Mouse (Mus musculus): ENCODE measurements around the gene Ralgps2. TPM values are rescaled to one million over a fixed set of nuclear protein-coding genes. Genes with fewer than 3 reads are reported as not detected.

The Ralgps2 gene
- polyA plus RNA-seq, 1 experiment, result 65.8 TPM

DNA sequence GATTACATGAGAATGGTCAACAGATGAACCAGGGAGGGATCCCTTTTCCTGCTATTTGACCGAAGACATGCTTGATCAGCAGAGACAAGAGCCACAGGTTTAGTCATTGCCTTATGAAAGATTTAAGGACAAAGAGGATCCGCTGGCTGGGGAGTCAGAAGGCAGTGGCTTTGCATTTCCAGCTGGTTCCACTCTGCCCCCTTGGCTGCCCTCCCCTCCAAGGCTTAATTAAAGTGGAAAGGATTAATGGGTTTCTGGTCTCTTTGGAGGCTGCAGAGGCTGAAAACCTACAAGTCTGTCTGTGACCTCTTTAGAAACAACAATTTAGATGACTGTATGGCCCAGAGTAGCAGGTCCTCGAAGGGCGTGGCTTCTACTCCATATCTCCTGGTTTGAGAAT is 161.5 kb downstream of the Ralgps2 start:
- Histone ChIP-seq H3K4me1 (ENCODE audit: control insufficient read depth, insufficient read depth, low read length) (peaks cover 2% of the 10 kb centered on the region), H3K36me3 (ENCODE audit: control insufficient read depth, insufficient read depth, low read length, poor library complexity, severe bottlenecking) (no peaks in the 10 kb centered on the region), H3K4me3 (ENCODE audit: low read depth, low read length) (no peak overlapping the region), H3K27ac (ENCODE audit: insufficient read depth, low read length) (no peak overlapping the region), H3K27me3 (ENCODE audit: control insufficient read depth, insufficient read depth, low read length, poor library complexity, severe bottlenecking) (no peaks in the 10 kb centered on the region), H3K9me3 (replicated peaks; ENCODE audit: control insufficient read depth, insufficient read depth, low read length, poor library complexity, severe bottlenecking) (no peaks in the 10 kb centered on the region), H3K9ac (ENCODE audit: low read depth, poor library complexity, severe bottlenecking) (no peak overlapping the region)
- TF ChIP-seq CTCF (IDR thresholded peaks at IDR 0.05; ENCODE audit: low read depth, low read length) (no peak), EP300 (IDR thresholded peaks at IDR 0.05; ENCODE audit: insufficient read depth, low read depth, low read length) (no peak), POLR2A (IDR thresholded peaks at IDR 0.05; ENCODE audit: insufficient read depth, low read length) (no peak)

DNA sequence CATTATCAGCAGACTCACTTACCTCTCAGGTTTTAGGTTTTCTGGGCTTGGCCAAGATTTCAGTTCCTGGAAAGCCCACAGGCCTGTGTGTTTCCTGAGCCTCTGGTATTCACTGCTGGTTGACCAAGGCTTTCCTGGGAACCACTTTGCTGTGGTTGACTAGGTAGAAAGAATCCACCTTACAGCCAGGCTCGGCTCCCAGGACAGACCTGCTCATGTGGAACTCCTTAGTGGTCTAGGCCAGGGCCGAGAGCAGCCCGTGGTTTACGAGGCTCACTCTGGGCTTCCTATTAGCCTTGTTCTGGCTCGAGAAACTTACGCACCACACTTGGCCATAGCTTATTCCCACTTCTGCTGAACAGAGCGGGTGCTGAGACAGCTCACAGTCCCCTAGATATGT is 163.4 kb downstream of the Ralgps2 start:
- Histone ChIP-seq H3K4me3 (ENCODE audit: low read depth, low read length) (no peak overlapping the region), H3K27ac (ENCODE audit: insufficient read depth, low read length) (no peak overlapping the region), H3K27me3 (ENCODE audit: control insufficient read depth, insufficient read depth, low read length, poor library complexity, severe bottlenecking) (no peaks in the 10 kb centered on the region), H3K9ac (ENCODE audit: low read depth, poor library complexity, severe bottlenecking) (no peak overlapping the region), H3K36me3 (ENCODE audit: control insufficient read depth, insufficient read depth, low read length, poor library complexity, severe bottlenecking) (no peaks in the 10 kb centered on the region), H3K9me3 (replicated peaks; ENCODE audit: control insufficient read depth, insufficient read depth, low read length, poor library complexity, severe bottlenecking) (no peaks in the 10 kb centered on the region), H3K4me1 (ENCODE audit: control insufficient read depth, insufficient read depth, low read length) (no peaks in the 10 kb centered on the region)
- no peak for TF ChIP-seq CTCF (IDR thresholded peaks at IDR 0.05; ENCODE audit: low read depth, low read length)
- no peak for TF ChIP-seq POLR2A (IDR thresholded peaks at IDR 0.05; ENCODE audit: insufficient read depth, low read length)

DNA sequence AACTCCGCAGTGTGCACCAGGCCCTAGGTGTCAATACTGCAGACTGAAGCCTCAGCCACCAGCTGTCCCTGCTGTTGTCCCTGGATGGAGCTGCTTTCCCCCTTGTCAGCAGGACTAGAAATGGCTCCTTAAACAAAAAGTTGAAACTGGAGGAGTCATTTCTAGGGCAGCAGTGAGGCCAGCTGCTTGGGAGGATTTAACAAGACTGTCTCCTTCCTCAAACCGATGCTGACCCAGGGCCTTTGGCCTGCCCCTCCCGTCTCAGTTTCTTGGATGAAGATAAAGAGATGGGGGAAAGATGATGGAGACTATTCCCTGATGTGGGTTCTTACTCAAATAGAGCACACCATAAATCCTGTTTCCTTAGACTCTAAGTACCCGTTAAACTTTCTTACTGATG is 164.2 kb downstream of the Ralgps2 start:
- Histone ChIP-seq H3K27ac (ENCODE audit: insufficient read depth, low read length) (no peak overlapping the region), H3K4me3 (ENCODE audit: low read depth, low read length) (no peak overlapping the region)

DNA sequence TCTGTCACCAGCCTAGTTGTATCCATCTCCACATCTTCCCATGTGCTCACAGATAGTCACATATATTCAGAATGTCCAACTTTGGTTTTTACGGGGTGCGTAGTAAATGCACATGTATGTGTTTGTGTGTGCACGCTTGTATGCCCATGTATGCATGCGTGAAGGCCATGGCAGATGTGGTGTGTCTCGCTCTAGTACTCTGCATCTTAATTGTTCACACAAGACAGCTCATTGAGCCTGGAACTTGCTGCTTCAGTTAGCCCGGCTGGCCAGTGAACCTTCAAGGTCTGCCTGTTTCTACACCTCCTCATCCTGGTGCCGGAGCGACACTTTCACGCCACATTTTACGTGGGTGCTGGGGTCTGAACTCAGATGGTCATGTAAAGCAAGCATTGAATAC is 168.6 kb downstream of the Ralgps2 start:
- Histone ChIP-seq H3K27me3 (ENCODE audit: control insufficient read depth, insufficient read depth, low read length, poor library complexity, severe bottlenecking) (no peaks in the 10 kb centered on the region), H3K9me3 (replicated peaks; ENCODE audit: control insufficient read depth, insufficient read depth, low read length, poor library complexity, severe bottlenecking) (no peaks in the 10 kb centered on the region), H3K9ac (ENCODE audit: low read depth, poor library complexity, severe bottlenecking) (no peak overlapping the region), H3K4me1 (ENCODE audit: control insufficient read depth, insufficient read depth, low read length) (no peaks in the 10 kb centered on the region), H3K36me3 (ENCODE audit: control insufficient read depth, insufficient read depth, low read length, poor library complexity, severe bottlenecking) (no peaks in the 10 kb centered on the region), H3K4me3 (ENCODE audit: low read depth, low read length) (no peak overlapping the region), H3K27ac (ENCODE audit: insufficient read depth, low read length) (no peak overlapping the region)
- no peak for TF ChIP-seq CTCF (IDR thresholded peaks at IDR 0.05; ENCODE audit: low read depth, low read length)
- no peak for TF ChIP-seq POLR2A (IDR thresholded peaks at IDR 0.05; ENCODE audit: insufficient read depth, low read length)
- TF ChIP-seq EP300 (IDR thresholded peaks at IDR 0.05; ENCODE audit: insufficient read depth, low read depth, low read length), result no peak

More for the DNA sequence above, 164.2 kb downstream of the Ralgps2 start:
- Histone ChIP-seq H3K4me1 (ENCODE audit: control insufficient read depth, insufficient read depth, low read length) (no peaks in the 10 kb centered on the region), H3K9ac (ENCODE audit: low read depth, poor library complexity, severe bottlenecking) (no peak overlapping the region), H3K36me3 (ENCODE audit: control insufficient read depth, insufficient read depth, low read length, poor library complexity, severe bottlenecking) (no peaks in the 10 kb centered on the region), H3K9me3 (replicated peaks; ENCODE audit: control insufficient read depth, insufficient read depth, low read length, poor library complexity, severe bottlenecking) (no peaks in the 10 kb centered on the region), H3K27me3 (ENCODE audit: control insufficient read depth, insufficient read depth, low read length, poor library complexity, severe bottlenecking) (no peaks in the 10 kb centered on the region)
- TF ChIP-seq POLR2A (IDR thresholded peaks at IDR 0.05; ENCODE audit: insufficient read depth, low read length), result no peak
- TF ChIP-seq EP300 (IDR thresholded peaks at IDR 0.05; ENCODE audit: insufficient read depth, low read depth, low read length), result no peak

DNA sequence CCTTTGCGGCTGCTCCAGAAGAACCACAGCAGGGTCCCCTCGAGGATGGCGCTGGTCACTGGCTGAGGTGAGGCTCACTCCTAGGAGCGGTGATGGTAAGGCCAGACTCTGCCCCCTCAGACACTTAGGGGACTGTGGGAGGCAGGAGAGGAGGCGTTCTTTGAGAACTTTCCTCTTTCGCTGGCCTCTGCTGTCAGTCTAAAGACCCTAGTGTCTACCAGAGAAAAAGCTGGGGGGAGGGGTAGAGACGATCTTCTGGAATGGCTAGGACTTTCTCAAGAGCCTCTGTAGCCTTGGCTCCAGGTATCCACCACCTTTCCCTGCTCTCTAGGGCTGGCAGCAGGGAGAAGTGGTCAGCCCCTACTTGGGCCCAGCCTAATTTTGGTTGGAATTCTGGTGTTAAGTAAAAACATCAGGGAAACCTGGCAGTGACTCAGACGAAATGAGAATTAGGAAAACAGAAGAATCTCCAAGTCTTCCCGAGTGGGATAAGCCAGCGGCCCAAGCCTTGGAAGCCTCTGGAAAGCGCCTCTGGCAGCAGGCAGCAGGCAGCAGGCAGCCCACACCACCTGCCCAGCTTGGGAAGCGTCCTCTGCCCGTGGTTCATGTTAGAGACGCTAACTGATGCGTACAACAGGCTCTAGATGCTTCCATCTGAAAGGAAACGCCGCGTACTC is 169.7 kb downstream of the Ralgps2 start:
- no peak for TF ChIP-seq CTCF (IDR thresholded peaks at IDR 0.05; ENCODE audit: low read depth, low read length)
- TF ChIP-seq POLR2A (IDR thresholded peaks at IDR 0.05; ENCODE audit: insufficient read depth, low read length), result no peak
- TF ChIP-seq EP300 (IDR thresholded peaks at IDR 0.05; ENCODE audit: insufficient read depth, low read depth, low read length), result no peak
- H3K27me3 ChIP-seq (ENCODE audit: control insufficient read depth, insufficient read depth, low read length, poor library complexity, severe bottlenecking), result no peaks in the 10 kb centered on the region
- H3K36me3 ChIP-seq (ENCODE audit: control insufficient read depth, insufficient read depth, low read length, poor library complexity, severe bottlenecking), result no peaks in the 10 kb centered on the region
- H3K27ac ChIP-seq (ENCODE audit: insufficient read depth, low read length), result no peak overlapping the region
- no peak overlapping the region for H3K4me3 ChIP-seq (ENCODE audit: low read depth, low read length)
- H3K9ac ChIP-seq (ENCODE audit: low read depth, poor library complexity, severe bottlenecking), result no peak overlapping the region
- no peaks in the 10 kb centered on the region for H3K9me3 ChIP-seq (replicated peaks; ENCODE audit: control insufficient read depth, insufficient read depth, low read length, poor library complexity, severe bottlenecking)
- H3K4me1 ChIP-seq (ENCODE audit: control insufficient read depth, insufficient read depth, low read length), result no peaks in the 10 kb centered on the region

DNA sequence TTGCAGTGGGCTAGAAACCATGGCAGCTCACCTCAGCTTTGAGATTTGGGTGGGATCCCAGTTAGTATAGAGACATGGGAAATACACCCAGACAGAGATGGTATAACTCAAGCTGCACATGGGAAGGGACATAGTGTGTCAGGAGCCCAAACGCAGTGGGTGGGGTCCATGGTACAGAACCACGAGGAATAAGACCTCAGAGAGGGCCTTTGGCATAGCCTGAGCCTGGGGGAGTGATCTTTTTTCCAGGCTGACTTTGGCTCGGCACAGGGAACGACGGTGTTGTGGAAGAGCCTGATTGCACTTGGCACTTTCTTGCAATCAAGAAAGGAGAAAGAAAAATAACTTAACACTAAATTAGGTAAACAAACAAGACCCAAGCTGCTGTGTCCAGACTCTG is 170.3 kb downstream of the Ralgps2 start:
- TF ChIP-seq CTCF (IDR thresholded peaks at IDR 0.05; ENCODE audit: low read depth, low read length) (no peak), EP300 (IDR thresholded peaks at IDR 0.05; ENCODE audit: insufficient read depth, low read depth, low read length) (no peak), POLR2A (IDR thresholded peaks at IDR 0.05; ENCODE audit: insufficient read depth, low read length) (no peak)
- no peaks in the 10 kb centered on the region for H3K9me3 ChIP-seq (replicated peaks; ENCODE audit: control insufficient read depth, insufficient read depth, low read length, poor library complexity, severe bottlenecking)
- H3K27me3 ChIP-seq (ENCODE audit: control insufficient read depth, insufficient read depth, low read length, poor library complexity, severe bottlenecking), result no peaks in the 10 kb centered on the region
- H3K4me1 ChIP-seq (ENCODE audit: control insufficient read depth, insufficient read depth, low read length), result no peaks in the 10 kb centered on the region
- H3K9ac ChIP-seq (ENCODE audit: low read depth, poor library complexity, severe bottlenecking), result no peak overlapping the region
- H3K4me3 ChIP-seq (ENCODE audit: low read depth, low read length), result no peak overlapping the region
- no peaks in the 10 kb centered on the region for H3K36me3 ChIP-seq (ENCODE audit: control insufficient read depth, insufficient read depth, low read length, poor library complexity, severe bottlenecking)
- H3K27ac ChIP-seq (ENCODE audit: insufficient read depth, low read length), result no peak overlapping the region

Measured in ES-Bruce4 (cell line).